Mouse (Mus musculus) CH12.LX (cell line): ENCODE data around the gene Ppp1r35. TPM values are rescaled to one million over a fixed set of nuclear protein-coding genes. Genes with fewer than 3 reads are reported as not detected.
A peak's percentile ranks its signal among the peaks of the same experiment; 100 is the strongest.

Source experiments
- DNase-seq: peaks from one replicate; pipeline ENCODE4 v3.0.0-alpha.2; 2013; ENCODE audit errors: extremely low read depth
- H3K27ac ChIP-seq: 2 replicates; pipeline ENCODE4 v1.5.1; 2012; ENCODE audit warnings: low read depth, mild to moderate bottlenecking, control low read depth, moderate library complexity; ENCODE audit not compliant: insufficient read depth
- H3K27me3 ChIP-seq: replicated peaks from 2 replicates; pipeline ENCODE3; 2012; ENCODE audit warnings: inconsistent platforms
- H3K36me3 ChIP-seq, 2 experiments: replicated peaks in 1 of 2; 2 replicates each; pipeline versions ENCODE3 to v1.6.1; 2012; ENCODE audit warnings: inconsistent platforms in 1 of 2, low read length in 1 of 2, mild to moderate bottlenecking in 1 of 2, mixed read lengths in 1 of 2, moderate library complexity in 1 of 2; ENCODE audit not compliant: control insufficient read depth in 1 of 2, insufficient read depth in 1 of 2
- H3K4me1 ChIP-seq, 2 experiments: 2 replicates each; pipeline ENCODE4 v1.6.1; 2012; ENCODE audit warnings: inconsistent platforms in 1 of 2, moderate library complexity in 1 of 2; ENCODE audit not compliant: insufficient read depth in 2 of 2, control insufficient read depth in 1 of 2
- H3K4me2 ChIP-seq: 2 replicates; pipeline ENCODE4 v1.6.1; 2012; ENCODE audit warnings: low read depth, mild to moderate bottlenecking, control low read depth; ENCODE audit not compliant: poor library complexity, insufficient read depth, severe bottlenecking
- H3K4me3 ChIP-seq, 3 experiments: fragments of 150-350 bp in 1 of 3; sonication (generic) in 1 of 3; replicated peaks in 1 of 3; 2 replicates each; pipeline versions ENCODE3 to v1.5.1; 2011 to 2012; ENCODE audit warnings: low read depth in 2 of 3, low read length in 2 of 3, mild to moderate bottlenecking in 2 of 3, moderate library complexity in 2 of 3, control low read depth in 1 of 3, improper control_type of control experiment in 1 of 3, inconsistent platforms in 1 of 3, mixed read lengths in 1 of 3; ENCODE audit not compliant: poor library complexity in 1 of 3
- H3K79me2 ChIP-seq: replicated peaks from 2 replicates; pipeline ENCODE4 v1.6.1; 2012; ENCODE audit warnings: mild to moderate bottlenecking, moderate library complexity; ENCODE audit not compliant: control insufficient read depth, poor library complexity, insufficient read depth, severe bottlenecking; ENCODE audit errors: extremely low read depth
- H3K9ac ChIP-seq: 2 replicates; pipeline ENCODE4 v1.6.1; 2012; ENCODE audit warnings: low read depth, mild to moderate bottlenecking, control low read depth, moderate library complexity; ENCODE audit not compliant: insufficient read depth
- H3K9me3 ChIP-seq: replicated peaks from 2 replicates; pipeline ENCODE3; 2012; ENCODE audit warnings: low read length, inconsistent platforms, mixed read lengths
- BHLHE40 ChIP-seq: IDR thresholded peaks from 2 replicates; pipeline ENCODE4 v1.6.1; 2011; ENCODE audit warnings: mild to moderate bottlenecking, low read depth, low read length, improper control_type of control experiment
- CTCF ChIP-seq, 2 experiments: IDR thresholded peaks in 1 of 2; conservative IDR thresholded peaks in 1 of 2; 2 replicates each; pipeline ENCODE4 v1.5.1; 2011 to 2012; ENCODE audit warnings: low read depth in 2 of 2, low read length in 2 of 2, improper control_type of control experiment in 1 of 2, inconsistent platforms in 1 of 2, mild to moderate bottlenecking in 1 of 2, moderate library complexity in 1 of 2
- E2F4 ChIP-seq: IDR thresholded peaks from 2 replicates; pipeline ENCODE4 v1.6.1; 2011; ENCODE audit warnings: low read depth, low read length, improper control_type of control experiment; ENCODE audit not compliant: insufficient replicate concordance
- ELF1 ChIP-seq: IDR thresholded peaks from 2 replicates; pipeline ENCODE4 v1.6.1; 2014; ENCODE audit warnings: low read depth, mild to moderate bottlenecking, inconsistent platforms, low read length, improper control_type of control experiment
- EP300 ChIP-seq: IDR thresholded peaks from 2 replicates; pipeline ENCODE4 v1.6.1; 2011; ENCODE audit warnings: low read length, improper control_type of control experiment
- ETS1 ChIP-seq: conservative IDR thresholded peaks from 2 replicates; pipeline ENCODE4 v1.6.1; 2012; ENCODE audit warnings: low read depth, mild to moderate bottlenecking, inconsistent platforms, low read length, improper control_type of control experiment, moderate library complexity
- GABPA ChIP-seq: IDR thresholded peaks from 2 replicates; pipeline ENCODE4 v1.6.1; 2012; ENCODE audit warnings: low read depth, low read length, improper control_type of control experiment, inconsistent platforms; ENCODE audit not compliant: insufficient replicate concordance
- JUN ChIP-seq: IDR thresholded peaks from 2 replicates; pipeline ENCODE4 v1.6.1; 2011; ENCODE audit warnings: low read depth, mild to moderate bottlenecking, low read length, improper control_type of control experiment, moderate library complexity; ENCODE audit not compliant: insufficient read depth
- JUND ChIP-seq: conservative IDR thresholded peaks from 2 replicates; pipeline ENCODE4 v1.6.1; 2011; ENCODE audit warnings: low read depth, low read length, improper control_type of control experiment
- KAT2A ChIP-seq: IDR thresholded peaks from 2 replicates; pipeline ENCODE4 v1.6.1; 2012; ENCODE audit warnings: low read length, improper control_type of control experiment, inconsistent platforms; ENCODE audit not compliant: insufficient replicate concordance
- MAX ChIP-seq: IDR thresholded peaks from 2 replicates; pipeline ENCODE4 v1.6.1; 2011; ENCODE audit warnings: low read length, improper control_type of control experiment
- MXI1 ChIP-seq: IDR thresholded peaks from 2 replicates; pipeline ENCODE4 v1.6.1; 2011; ENCODE audit warnings: mild to moderate bottlenecking, low read depth, low read length, improper control_type of control experiment
- NELFE ChIP-seq: IDR thresholded peaks from 2 replicates; pipeline ENCODE4 v1.6.1; 2011; ENCODE audit warnings: low read depth, low read length, improper control_type of control experiment
- NRF1 ChIP-seq: IDR thresholded peaks from 2 replicates; pipeline ENCODE4 v1.6.1; 2014; ENCODE audit warnings: low read depth, mild to moderate bottlenecking, inconsistent platforms, low read length, improper control_type of control experiment, moderate library complexity
- PAX5 ChIP-seq: IDR thresholded peaks from 2 replicates; pipeline ENCODE4 v1.6.1; 2012; ENCODE audit warnings: low read length, inconsistent platforms, mixed read lengths
- POLR2A ChIP-seq: IDR thresholded peaks from 2 replicates; pipeline ENCODE4 v1.6.1; 2011; ENCODE audit warnings: low read depth, mild to moderate bottlenecking, improper control_type of control experiment, low read length
- RCOR1 ChIP-seq: conservative IDR thresholded peaks from 2 replicates; pipeline ENCODE4 v1.6.1; 2012; ENCODE audit warnings: low read depth, mild to moderate bottlenecking, inconsistent platforms, low read length, improper control_type of control experiment
- SIN3A ChIP-seq: IDR thresholded peaks from 2 replicates; pipeline ENCODE4 v1.6.1; 2012; ENCODE audit warnings: low read length, improper control_type of control experiment, inconsistent platforms
- TCF12 ChIP-seq: IDR thresholded peaks from 2 replicates; pipeline ENCODE4 v1.6.1; 2014; ENCODE audit warnings: low read depth, mild to moderate bottlenecking, inconsistent platforms, low read length, improper control_type of control experiment
- UBTF ChIP-seq: IDR thresholded peaks from 2 replicates; pipeline ENCODE4 v1.6.1; 2012; ENCODE audit warnings: low read depth, mild to moderate bottlenecking, inconsistent platforms, low read length, improper control_type of control experiment, moderate library complexity
- USF2 ChIP-seq: conservative IDR thresholded peaks from 2 replicates; pipeline ENCODE4 v1.6.1; 2011; ENCODE audit warnings: low read depth, low read length, improper control_type of control experiment
- ZC3H11A ChIP-seq: IDR thresholded peaks from 2 replicates; pipeline ENCODE4 v1.6.1; 2012; ENCODE audit warnings: low read depth, mild to moderate bottlenecking, inconsistent platforms, low read length, improper control_type of control experiment
- ZKSCAN1 ChIP-seq: IDR thresholded peaks from 2 replicates; pipeline ENCODE4 v1.6.1; 2012; ENCODE audit warnings: low read depth, inconsistent platforms, low read length, improper control_type of control experiment, borderline replicate concordance
- ZNF384 ChIP-seq: IDR thresholded peaks from 2 replicates; pipeline ENCODE4 v1.6.1; 2012; ENCODE audit warnings: low read depth, low read length, improper control_type of control experiment, inconsistent platforms
- dilution Hi-C: fragments of 300-500 bp; cut with MboI; formaldehyde crosslinking; loops from 2 replicates; pipeline ENCODE4 v1.14.3; 2020; ENCODE audit warnings: low sequenced_read_pairs; ENCODE audit not compliant: extremely low pct_unique_long_range_greater_than_20kb, extremely low pct_ligation_motif_present
- in situ Hi-C: fragments of 300-500 bp; cut with MboI; formaldehyde crosslinking; loops from 3 replicates; pipeline ENCODE4 v1.14.3; 2019; ENCODE audit warnings: low sequenced_read_pairs, low pct_ligation_motif_present, low pct_unique_long_range_greater_than_20kb, mixed read lengths
- polyA plus RNA-seq: library from polyadenylated mRNA; unstranded; fragments of >175 nt; gene quantifications from 2 replicates; pipeline ENCODE4 v1.2.1, GENCODE M21; 2012; ENCODE audit warnings: low read depth; ENCODE audit not compliant: insufficient read length
- total RNA-seq, 2 experiments: library from RNA; depleted of rRNA; stranded (reverse); fragments of 300-350 nt in 1 of 2; fragments of >200 nt in 1 of 2; gene quantifications; 2 replicates each; pipeline ENCODE4 v1.2.3; 2012 to 2014

The Ppp1r35 gene
- total and polyA plus RNA-seq, 3 experiments = 17.3 to 34.6 (median 23.3) TPM

- Histone ChIP-seq H3K4me3 (no peak overlapping the region), H3K79me2 (peaks cover 14% of the 10 kb centered on the region), H3K9me3 (no peaks in the 10 kb centered on the region), H3K27me3 (peaks cover 10% of the 10 kb centered on the region), H3K4me1 (peaks cover 0 to 28% of the 10 kb centered on the region in 2 experiments; a peak in 2 of 4 replicates), H3K4me2 (no peak overlapping the region), H3K36me3 (no peaks in the 10 kb centered on the region), H3K27ac (no peak overlapping the region), H3K9ac (no peak overlapping the region)
- dilution Hi-C loops = no loop called here
- DNase-seq = no peak
- no peak for TF ChIP-seq POLR2A
- in situ Hi-C loops = no loop called here
Measured at GRCm38 (mm10) chr5:137742836-137743235, 35.8 kb upstream of the Ppp1r35 start.

- H3K4me1 ChIP-seq = peaks cover 6 to 35% of the 10 kb centered on the region in 2 experiments
Measured at GRCm38 (mm10) chr5:137744197-137744596, 34.5 kb upstream of the Ppp1r35 start.

GRCm38 (mm10) chr5:137745214-137746171 lies 33.2 kb upstream of the Ppp1r35 start, which contains the start of gene Tsc22d4:
Gene Tsc22d4, plus strand, starts transcription at chr5:137745730.
- peaks cover 32% of the 10 kb centered on the region for H3K79me2 ChIP-seq
- dilution Hi-C loops = no loop called here
- H3K9ac ChIP-seq = peak within 1 kb of the TSS; percentile 78
- in situ Hi-C loops = no loop called here
- H3K9me3 ChIP-seq = no peaks in the 10 kb centered on the region
- peak; percentile 90 for DNase-seq
- peak within 1 kb of the TSS; percentile 66 to 97 (median 79) for H3K4me3 ChIP-seq
- peaks cover 10% of the 10 kb centered on the region for H3K27me3 ChIP-seq
- H3K27ac ChIP-seq = peak within 1 kb of the TSS; percentile 63
- peaks cover 6 to 37% of the 10 kb centered on the region in 2 experiments for H3K4me1 ChIP-seq
- peak within 1 kb of the TSS; percentile 72 for H3K4me2 ChIP-seq
- H3K36me3 ChIP-seq = peaks cover 0 to 12% of the 10 kb centered on the region in 2 experiments
- TF ChIP-seq JUN = no peak
- TF ChIP-seq EP300 = no peak
- peak; percentile 55 for TF ChIP-seq NELFE
- peak; percentile 90 for TF ChIP-seq MXI1
- no peak for TF ChIP-seq E2F4
- peak; percentile 49 for TF ChIP-seq ETS1
- TF ChIP-seq NRF1 = peak; percentile 70
- TF ChIP-seq ELF1 = peak; percentile 95
- TF ChIP-seq POLR2A = peak; percentile 78
- no peak for TF ChIP-seq GABPA
- peak; percentile 98 for TF ChIP-seq SIN3A
- TF ChIP-seq USF2 = no peak
- TF ChIP-seq KAT2A = 0 out of 2 replicates have a peak, but pooled peaks have one; percentile 47
- TF ChIP-seq MAX = peak; percentile 85; the same call in 1 of the 2 replicates
- TF ChIP-seq ZC3H11A = no peak
- TF ChIP-seq UBTF = no peak; the same call in 1 of the 2 replicates
- no peak for TF ChIP-seq CTCF (conservative IDR thresholded peaks at IDR 0.05 in 1 of 2, IDR thresholded peaks at IDR 0.05 in 1 of 2; ENCODE audit: low read depth in 2 of 2, low read length in 2 of 2)

More at GRCm38 (mm10) chr5:137744197-137744596, 34.5 kb upstream of the Ppp1r35 start:
- H3K36me3 ChIP-seq = peaks cover 0 to 3% of the 10 kb centered on the region in 2 experiments
- DNase-seq = no peak
- no peak overlapping the region for H3K9ac ChIP-seq
- no peak overlapping the region for H3K4me2 ChIP-seq
- TF ChIP-seq ZC3H11A (no peak), JUND (no peak), ELF1 (no peak), NELFE (no peak), BHLHE40 (no peak), PAX5 (no peak), GABPA (no peak), UBTF (no peak), ZKSCAN1 (no peak), SIN3A (no peak), KAT2A (no peak), ZNF384 (no peak), TCF12 (no peak), CTCF (conservative IDR thresholded peaks at IDR 0.05 in 1 of 2, IDR thresholded peaks at IDR 0.05 in 1 of 2; ENCODE audit: low read depth in 2 of 2, low read length in 2 of 2) (no peak), NRF1 (no peak), RCOR1 (no peak)
- peaks cover 10% of the 10 kb centered on the region for H3K27me3 ChIP-seq
- in situ Hi-C loops = no loop called here
- H3K4me3 ChIP-seq = no peak overlapping the region
- peaks cover 27% of the 10 kb centered on the region for H3K79me2 ChIP-seq
- no peaks in the 10 kb centered on the region for H3K9me3 ChIP-seq
- H3K27ac ChIP-seq = no peak overlapping the region
- dilution Hi-C loops = no loop called here
